Mouse (Mus musculus): ENCODE measurements around the gene Pygb.

- TF ChIP-seq HCFC1 (IDR thresholded peaks at IDR 0.05; ENCODE audit: borderline replicate concordance, insufficient read depth, low read length) (no peak), CHD2 (IDR thresholded peaks at IDR 0.05; ENCODE audit: low read depth, low read length) (no peak), ZC3H11A (IDR thresholded peaks at IDR 0.05; ENCODE audit: borderline replicate concordance, low read depth, low read length) (peak; percentile 39; the same call in 1 of the 2 replicates), MAFK (IDR thresholded peaks at IDR 0.05; ENCODE audit: insufficient read depth, low read depth, low read length) (no peak)
These were observed 16.5 kb downstream of the Pygb start for GRCm38 (mm10) chr2:150803035-150803434.
